Mouse (Mus musculus) kidney, embryonic 15.5 days (tissue): ENCODE results near the gene Stox2. TPM values are rescaled to one million over a fixed set of nuclear protein-coding genes. Genes with fewer than 3 reads are reported as not detected.

Source experiments
- polyA plus RNA-seq: library from polyadenylated mRNA; unstranded; fragments of >200 nt; fragmentation: Nextera tagmentation; extraction: Ambion mirVana; gene quantifications from 2 replicates; pipeline ENCODE4 v1.2.1, GENCODE M21; 2015

Gene Stox2
- polyA plus RNA-seq, 1 experiment from 2014 or later = 12.3 TPM

Other genes starting within 250 kb of the Stox2 start
- 32.5 and 34.5 TPM in 2 replicates for gene Trappc11, start 87.1 kb upstream of the Stox2 start, polyA plus RNA-seq
- gene Rwdd4a, start 87.3 kb upstream of the Stox2 start, polyA plus RNA-seq = 38.5 and 38.7 TPM in 2 replicates
- gene Ing2, start 229.2 kb upstream of the Stox2 start, polyA plus RNA-seq = 10.8 and 13.0 TPM in 2 replicates